Mouse (Mus musculus): ENCODE results near the gene Pdk2.

Gene Pdk2

DNA sequence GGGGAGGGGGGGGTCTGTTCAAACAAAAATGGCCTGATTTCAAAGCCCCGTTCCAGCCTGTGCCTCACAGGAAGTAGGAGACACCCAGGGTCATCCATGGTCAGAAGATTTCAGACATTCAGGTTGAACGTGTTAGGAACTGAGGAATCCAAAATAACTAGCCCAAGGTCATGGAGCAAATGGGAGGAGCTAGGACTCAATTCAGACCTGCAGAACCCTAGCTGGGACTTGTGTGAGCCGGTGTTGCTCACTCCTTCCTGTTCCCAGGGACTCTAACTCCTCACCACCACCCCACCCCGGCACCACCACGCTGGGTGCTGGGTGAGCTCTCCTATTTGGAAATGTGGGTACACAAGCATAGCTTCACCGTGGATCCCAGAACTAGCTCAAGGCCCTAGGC is 53.8 kb downstream of the Pdk2 start:
- DNase-seq (ENCODE audit: low spot score): no peak

- no peak for DNase-seq (ENCODE audit: low spot score)
These were observed 54.7 kb downstream of the Pdk2 start for GRCm38 (mm10) chr11:94986435-94986834.

DNA sequence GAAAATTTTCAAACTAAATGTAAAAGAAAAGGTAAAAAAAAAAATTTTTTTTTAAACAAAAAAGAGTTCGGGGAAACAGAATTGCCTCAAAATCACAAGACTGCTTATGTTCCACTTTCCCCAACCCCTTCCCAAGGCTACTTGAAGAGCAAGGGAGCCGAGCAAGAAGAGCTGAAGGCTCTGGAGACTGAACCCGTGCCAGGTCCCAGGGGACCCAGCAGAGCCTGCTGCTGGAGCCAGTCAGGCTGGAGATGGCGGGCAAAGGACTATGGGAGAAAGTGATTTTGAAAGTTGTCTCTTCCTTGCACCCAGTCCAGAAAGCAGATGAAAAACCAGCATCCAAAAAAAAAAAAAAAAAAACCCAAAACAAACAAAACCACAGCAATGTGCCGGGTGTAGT is 55.3 kb downstream of the Pdk2 start:
- no peak for DNase-seq (ENCODE audit: low spot score)

- no peak for DNase-seq (ENCODE audit: low spot score)
These were observed 56.0 kb downstream of the Pdk2 start for GRCm38 (mm10) chr11:94985140-94985539.

- no peak for DNase-seq (ENCODE audit: low spot score)
These were observed 61.5 kb downstream of the Pdk2 start for GRCm38 (mm10) chr11:94979462-94980179.

GRCm38 (mm10) chr11:94978947-94979346 is 62.2 kb downstream of the Pdk2 start:
- peak; percentile 91 for DNase-seq (ENCODE audit: low spot score)

- no peak for DNase-seq (ENCODE audit: low spot score)
These were observed 62.8 kb downstream of the Pdk2 start for GRCm38 (mm10) chr11:94978178-94978915.

All from left cerebral cortex, adult 11 months (tissue).